Mouse (Mus musculus) brain, embryonic 14.5 days (tissue): ENCODE data around the gene Nfkbia. TPM values are rescaled to one million over a fixed set of nuclear protein-coding genes. Genes with fewer than 3 reads are reported as not detected.

Experiments
- DNase-seq: peaks from one replicate; pipeline ENCODE4 v3.0.0-alpha.2; 2011; ENCODE audit warnings: low read depth
- CTCF ChIP-seq: fragments of 200-500 bp; IDR thresholded peaks from 2 replicates; pipeline ENCODE4 v1.5.1; 2012; ENCODE audit warnings: inconsistent platforms, mild to moderate bottlenecking, moderate library complexity, borderline replicate concordance; ENCODE audit not compliant: insufficient read depth, insufficient read length; ENCODE audit errors: extremely low read depth
- POLR2A ChIP-seq: fragments of 200-500 bp; IDR thresholded peaks from 2 replicates; pipeline ENCODE4 v1.6.1; 2012; ENCODE audit warnings: mild to moderate bottlenecking, inconsistent platforms, borderline replicate concordance; ENCODE audit not compliant: poor library complexity, insufficient read depth, insufficient read length, severe bottlenecking; ENCODE audit errors: extremely low read depth
- polyA plus RNA-seq: library from polyadenylated mRNA; depleted of rRNA; stranded (reverse); fragments of >200 nt; gene quantifications from 2 replicates; pipeline ENCODE4 v1.2.3, GENCODE M21; 2012; rRNA removed

The Nfkbia gene
- 41.0 and 46.0 TPM in 2 replicates for polyA plus RNA-seq

DNA sequence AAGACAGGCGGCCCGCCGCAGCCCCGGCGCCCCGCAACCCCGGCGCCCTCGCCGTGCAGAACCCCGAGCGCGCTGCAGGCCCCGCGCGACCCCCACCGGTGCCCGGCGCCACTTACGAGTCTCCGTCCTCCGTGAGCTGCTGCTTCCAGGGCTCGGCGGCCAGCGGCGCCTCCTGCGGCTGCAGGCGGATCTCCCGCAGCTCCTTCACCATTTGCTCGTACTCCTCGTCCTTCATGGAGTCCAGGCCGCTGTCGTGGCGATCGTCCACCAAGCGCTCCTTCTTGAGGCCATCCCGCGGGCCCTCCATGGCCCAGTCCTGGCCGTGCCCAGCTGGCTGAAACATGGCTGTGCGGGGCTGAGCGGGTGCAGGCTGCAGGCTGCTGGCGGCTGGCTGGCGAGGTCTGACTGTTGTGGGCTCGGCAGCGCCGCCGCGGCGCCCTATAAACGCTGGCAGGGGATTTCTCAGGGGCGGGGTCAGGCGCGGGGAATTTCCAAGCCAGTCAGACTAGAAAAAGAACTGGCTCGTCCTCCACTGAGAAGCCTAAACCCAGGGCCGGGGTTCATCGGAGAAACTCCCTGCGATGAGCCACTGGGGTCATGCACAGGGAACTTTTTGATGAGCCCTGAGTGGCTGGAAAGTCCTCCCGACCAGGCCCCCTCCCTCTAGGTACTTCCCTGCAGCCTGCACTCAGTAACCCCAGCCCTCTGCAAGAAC is at the start of gene Nfkbia:
Gene Nfkbia, minus strand, starts transcription at position 464 of the 715 bp plus-strand sequence.
- TF ChIP-seq CTCF (no peak), POLR2A (peak; percentile 93)
- peak; percentile 94 for DNase-seq

DNA sequence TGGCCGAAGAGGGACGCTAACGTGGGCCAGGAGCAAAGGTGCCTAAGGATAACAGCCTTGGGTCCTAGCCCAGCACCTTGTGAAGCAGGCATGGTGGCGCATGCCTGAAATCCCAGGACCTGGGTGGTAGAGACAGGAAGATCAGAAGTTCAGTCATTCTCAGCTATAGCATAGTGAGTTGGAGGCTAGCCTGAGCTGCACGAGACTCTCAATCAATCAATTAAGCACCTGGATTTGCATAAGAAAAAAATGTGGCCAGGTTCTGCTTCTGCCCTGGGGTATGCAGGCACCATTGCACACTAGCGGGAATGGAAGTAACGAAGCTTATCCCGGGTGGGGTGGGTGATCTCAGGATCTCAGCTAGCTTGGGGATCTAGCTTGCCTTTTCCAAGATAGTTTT is 46.7 kb upstream of the Nfkbia start:
- TF ChIP-seq POLR2A (no peak), CTCF (no peak)
- no peak for DNase-seq

GRCm38 (mm10) chr12:55538328-55538971 is 46.0 kb upstream of the Nfkbia start:
- no peak for TF ChIP-seq CTCF
- DNase-seq: no peak

- peak; percentile 77 for DNase-seq
- TF ChIP-seq CTCF (no peak), POLR2A (no peak)
Measured at GRCm38 (mm10) chr12:55537742-55538141, 45.3 kb upstream of the Nfkbia start.

- DNase-seq: peak; percentile 93
Measured at GRCm38 (mm10) chr12:55536537-55537135, 44.2 kb upstream of the Nfkbia start.

DNA sequence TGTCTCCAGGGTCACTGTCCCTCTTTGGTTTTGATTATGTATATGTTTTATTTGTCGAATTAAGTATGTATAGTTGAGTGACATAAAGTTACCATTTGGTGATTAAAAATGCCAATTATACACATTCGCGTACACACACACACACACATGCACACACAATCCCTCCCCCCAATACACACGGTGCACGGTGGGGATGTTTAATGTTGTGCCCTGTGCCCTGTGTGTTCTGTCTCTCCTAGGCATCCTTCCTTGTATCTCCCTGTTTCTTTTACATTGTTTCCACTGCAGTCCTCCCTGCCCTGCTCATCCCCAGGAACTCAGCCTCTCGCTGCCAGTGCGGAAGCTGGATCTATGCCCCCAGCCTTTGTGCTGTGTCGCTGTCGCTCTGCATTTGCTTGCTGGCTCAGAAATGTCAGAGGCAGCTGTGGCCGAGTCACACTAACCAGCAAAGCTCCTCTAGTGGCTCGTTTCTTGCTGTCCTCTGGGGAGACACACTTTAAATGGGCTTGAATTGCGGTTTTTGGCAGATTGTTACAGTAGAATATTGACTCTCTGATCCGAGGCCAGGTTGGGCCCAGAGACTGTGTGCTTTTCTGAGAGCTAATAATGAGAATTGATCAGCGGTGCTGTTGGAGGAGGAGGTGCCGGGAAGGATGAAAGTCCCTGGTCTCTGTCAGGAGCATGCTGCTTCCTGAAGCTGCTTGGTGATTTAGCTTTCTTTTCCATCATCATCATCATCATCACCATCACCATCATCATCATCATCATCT is 34.7 kb upstream of the Nfkbia start:
- TF ChIP-seq POLR2A: no peak
- TF ChIP-seq CTCF: no peak
- peak; percentile 70 for DNase-seq

More at GRCm38 (mm10) chr12:55536537-55537135, 44.2 kb upstream of the Nfkbia start:
- TF ChIP-seq POLR2A: no peak
- TF ChIP-seq CTCF: no peak

DNA sequence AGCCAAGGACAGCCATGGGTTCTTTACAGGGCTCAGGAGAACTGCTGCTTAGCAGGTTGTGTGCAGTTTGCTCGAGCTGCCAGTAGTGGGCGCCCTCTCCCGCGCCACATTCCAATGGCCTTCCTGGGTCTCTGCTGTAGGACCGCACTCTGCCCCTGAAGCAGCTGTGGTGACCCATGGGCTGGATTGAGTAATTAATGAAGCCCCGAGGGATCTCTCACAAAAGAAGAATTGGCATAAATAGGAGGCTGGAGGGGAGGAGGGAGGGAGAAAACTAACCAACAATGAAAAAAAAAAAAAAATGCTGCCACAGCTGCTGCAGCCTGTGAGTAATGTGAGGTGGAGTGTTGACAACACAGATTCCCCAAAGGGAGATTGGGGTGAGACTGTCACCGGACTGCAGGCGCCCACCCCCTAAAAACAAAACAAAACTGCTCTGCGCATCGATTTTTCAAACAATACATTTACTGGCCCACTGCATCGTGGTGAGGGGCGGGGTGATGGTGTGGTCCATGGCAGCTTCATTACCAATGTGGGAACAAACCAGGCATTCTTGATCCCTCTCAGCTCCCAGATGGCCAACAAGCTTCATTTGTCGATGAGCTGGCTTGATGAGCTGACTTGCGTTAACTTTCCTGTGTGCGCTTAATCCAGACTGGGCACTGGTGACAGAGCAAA is 25.8 kb upstream of the Nfkbia start:
- DNase-seq: peak; percentile 71
- no peak for TF ChIP-seq POLR2A
- TF ChIP-seq CTCF: peak; percentile 94

GRCm38 (mm10) chr12:55508817-55509216 is 16.4 kb upstream of the Nfkbia start:
- DNase-seq: no peak
- no peak for TF ChIP-seq POLR2A
- no peak for TF ChIP-seq CTCF

DNA sequence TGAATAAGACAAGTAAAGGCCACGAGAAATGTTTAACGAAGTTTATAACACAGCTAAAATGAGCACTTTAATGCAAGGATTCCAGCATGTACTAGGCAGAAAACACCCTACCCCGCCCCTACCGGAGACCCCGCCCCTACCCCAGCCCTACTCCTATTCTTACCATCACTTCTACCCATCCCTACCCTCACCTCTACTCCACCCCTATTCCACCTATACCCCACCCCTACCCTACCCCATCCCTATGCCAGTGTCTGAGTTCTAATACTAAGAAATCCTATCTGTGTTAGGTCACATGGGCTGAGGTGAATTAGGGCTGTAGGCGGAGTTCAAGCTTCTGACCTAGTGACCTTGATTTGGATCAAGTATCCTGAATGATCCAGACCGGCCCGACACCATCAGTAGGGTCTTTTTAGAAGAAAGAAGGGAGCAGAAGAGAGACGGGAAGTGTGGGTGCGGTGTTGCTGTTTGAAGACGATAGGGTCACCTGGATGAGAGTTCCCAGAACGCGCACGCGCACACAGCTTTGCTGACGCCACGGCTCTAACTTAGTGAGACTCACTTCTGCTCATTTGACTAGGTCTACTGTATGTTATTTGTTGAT is 15.0 kb upstream of the Nfkbia start:
- no peak for DNase-seq
- TF ChIP-seq POLR2A (no peak), CTCF (no peak)

- peak; percentile 81 for DNase-seq
- no peak for TF ChIP-seq POLR2A
- peak; percentile 86 for TF ChIP-seq CTCF
Measured at GRCm38 (mm10) chr12:55506029-55506330, 13.5 kb upstream of the Nfkbia start.

GRCm38 (mm10) chr12:55505314-55506028 is 13.0 kb upstream of the Nfkbia start:
- no peak for DNase-seq
- TF ChIP-seq POLR2A (no peak), CTCF (no peak)
